Mouse (Mus musculus) bone marrow, adult 2 months (tissue): ENCODE measurements around the gene Vti1a. TPM values are rescaled to one million over a fixed set of nuclear protein-coding genes. Genes with fewer than 3 reads are reported as not detected.

Source experiments
- H3K27ac ChIP-seq: fragments of 200-500 bp; 2 replicates; pipeline ENCODE4 v1.5.1; 2012; ENCODE audit warnings: low read depth, mild to moderate bottlenecking, control low read depth, inconsistent platforms, low read length; ENCODE audit not compliant: control insufficient read depth, poor library complexity, insufficient read depth
- H3K4me1 ChIP-seq: fragments of 200-500 bp; 2 replicates; pipeline ENCODE4 v1.6.1; 2011; ENCODE audit warnings: low read length; ENCODE audit not compliant: control insufficient read depth, insufficient read depth
- H3K4me3 ChIP-seq: fragments of 200-500 bp; replicated peaks from 2 replicates; pipeline ENCODE3; 2011; ENCODE audit warnings: mild to moderate bottlenecking, low read depth, low read length, control low read depth; ENCODE audit not compliant: control insufficient read depth
- CTCF ChIP-seq: fragments of 200-500 bp; IDR thresholded peaks from 2 replicates; pipeline ENCODE4 v1.5.1; 2011; ENCODE audit warnings: low read length, control low read depth; ENCODE audit not compliant: control insufficient read depth, insufficient read depth
- POLR2A ChIP-seq: fragments of 200-500 bp; IDR thresholded peaks from 2 replicates; pipeline ENCODE4 v1.6.1; 2011; ENCODE audit warnings: low read depth, mild to moderate bottlenecking, control low read depth, low read length, borderline replicate concordance; ENCODE audit not compliant: control insufficient read depth
- WGBS: fragments of 180-500 bp; shearing (Covaris S2); methylation state at CpG from one replicate; pipeline ENCODE4 v1.1.7; 2018; 5-methylcytosine and 5-hydroxymethylcytosine counted together
- polyA plus RNA-seq: library from polyadenylated mRNA; stranded (reverse); fragments of >200 nt; gene quantifications from 2 replicates; pipeline ENCODE4 v1.2.4, GENCODE M21; 2011; ENCODE audit warnings: low replicate concordance; ENCODE audit not compliant: missing spikeins, insufficient read depth, insufficient read length

The Vti1a gene
- polyA plus RNA-seq, 1 experiment, result 11.4 TPM

- 87% methylated on average over 2 of the region's 2 CpGs for WGBS
- Histone ChIP-seq H3K27ac (no peak overlapping the region), H3K4me3 (no peak overlapping the region), H3K4me1 (no peaks in the 10 kb centered on the region)
- TF ChIP-seq POLR2A, result no peak
- no peak for TF ChIP-seq CTCF
Observed at GRCm38 (mm10) chr19:55411894-55412293, 95.8 kb downstream of the Vti1a start.

- TF ChIP-seq POLR2A, result no peak
- peak; percentile 61 for TF ChIP-seq CTCF
- Histone ChIP-seq H3K4me3 (no peak overlapping the region), H3K4me1 (no peaks in the 10 kb centered on the region), H3K27ac (no peak overlapping the region)
- 56% methylated on average over 8 of the region's 8 CpGs for WGBS
Observed at GRCm38 (mm10) chr19:55414050-55414449, 98.0 kb downstream of the Vti1a start.

GRCm38 (mm10) chr19:55418756-55419155 lies 102.7 kb downstream of the Vti1a start:
- WGBS, result 79% methylated on average over 3 of the region's 3 CpGs
- TF ChIP-seq POLR2A (no peak), CTCF (no peak)
- no peak overlapping the region for H3K27ac ChIP-seq
- no peak overlapping the region for H3K4me3 ChIP-seq
- no peaks in the 10 kb centered on the region for H3K4me1 ChIP-seq

- TF ChIP-seq POLR2A (no peak), CTCF (no peak)
- H3K27ac ChIP-seq, result no peak overlapping the region
- H3K4me3 ChIP-seq, result no peak overlapping the region
- 77% methylated on average over 3 of the region's 3 CpGs for WGBS
- no peaks in the 10 kb centered on the region for H3K4me1 ChIP-seq
Observed at GRCm38 (mm10) chr19:55419961-55420360, 103.9 kb downstream of the Vti1a start.

- TF ChIP-seq POLR2A, result no peak
- TF ChIP-seq CTCF, result no peak
- Histone ChIP-seq H3K4me3 (no peak overlapping the region), H3K27ac (no peak overlapping the region), H3K4me1 (no peaks in the 10 kb centered on the region)
- 88% methylated on average over 5 of the region's 5 CpGs for WGBS
Observed at GRCm38 (mm10) chr19:55421816-55422215, 105.7 kb downstream of the Vti1a start.

- Histone ChIP-seq H3K4me1 (no peaks in the 10 kb centered on the region), H3K4me3 (no peak overlapping the region), H3K27ac (no peak overlapping the region)
- TF ChIP-seq POLR2A (no peak), CTCF (no peak)
- WGBS, result 90% methylated on average over 18 of the region's 18 CpGs
Observed at GRCm38 (mm10) chr19:55422311-55423064, 106.4 kb downstream of the Vti1a start.

GRCm38 (mm10) chr19:55423065-55423716 lies 107.1 kb downstream of the Vti1a start:
- no peak overlapping the region for H3K4me3 ChIP-seq
- TF ChIP-seq POLR2A (no peak), CTCF (no peak)
- H3K27ac ChIP-seq, result no peak overlapping the region
- WGBS, result 91% methylated on average over 11 of the region's 11 CpGs
- H3K4me1 ChIP-seq, result no peaks in the 10 kb centered on the region; the same call in 1 of the 2 replicates

GRCm38 (mm10) chr19:55423952-55424351 lies 107.9 kb downstream of the Vti1a start:
- H3K4me1 ChIP-seq, result no peaks in the 10 kb centered on the region; the same call in 1 of the 2 replicates
- H3K4me3 ChIP-seq, result no peak overlapping the region
- 23% methylated on average over 8 of the region's 8 CpGs for WGBS
- TF ChIP-seq CTCF, result no peak
- TF ChIP-seq POLR2A, result no peak
- H3K27ac ChIP-seq, result no peak overlapping the region

GRCm38 (mm10) chr19:55424507-55424906 lies 108.4 kb downstream of the Vti1a start:
- TF ChIP-seq CTCF, result no peak
- no peak for TF ChIP-seq POLR2A
- no peak overlapping the region for H3K27ac ChIP-seq
- no peaks in the 10 kb centered on the region; the same call in 1 of the 2 replicates for H3K4me1 ChIP-seq
- 89% methylated on average over 6 of the region's 6 CpGs for WGBS
- no peak overlapping the region for H3K4me3 ChIP-seq
